Mouse (Mus musculus): ENCODE measurements around the gene Ptpn11.

Ptpn11 gene

DNA sequence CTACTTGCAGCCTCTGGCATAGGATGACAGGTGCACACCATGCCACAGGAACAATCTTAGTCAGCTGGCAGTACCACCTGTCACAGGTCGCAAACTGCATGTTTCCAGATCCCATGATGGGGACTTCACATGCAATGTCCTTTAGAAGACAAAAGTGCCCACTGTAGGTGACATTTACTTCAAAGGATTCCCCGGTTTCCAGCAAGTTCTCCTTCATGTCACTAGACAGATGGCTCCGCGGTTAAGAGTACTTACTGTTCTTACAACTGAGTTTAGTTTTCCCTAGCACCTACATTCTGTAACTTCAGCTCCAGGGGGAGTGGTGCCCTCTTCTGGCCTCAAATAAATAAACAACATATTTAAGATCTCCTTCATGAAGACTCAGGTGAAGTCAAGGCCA, 18.4 kb downstream of the Ptpn11 start:
- DNase-seq = no peak

DNA sequence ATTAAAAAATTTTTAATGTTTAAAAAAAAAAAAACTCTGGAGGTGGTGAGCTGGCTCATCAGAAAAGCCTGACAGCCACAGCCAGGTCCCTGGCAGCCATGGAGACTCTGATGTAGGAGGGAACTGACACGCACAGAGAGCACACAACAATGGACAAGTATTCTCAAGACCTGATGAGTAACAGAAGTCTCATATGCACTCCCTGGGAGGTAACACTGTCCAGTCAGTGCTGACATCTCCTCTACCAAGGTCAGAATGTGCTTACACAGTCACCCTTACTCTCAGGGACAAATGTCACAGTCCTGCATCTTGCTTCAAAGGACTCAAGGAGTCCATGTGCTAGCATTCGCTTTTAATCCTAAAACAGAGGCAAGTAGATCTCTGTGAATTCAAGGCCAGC, 21.6 kb downstream of the Ptpn11 start:
- no peak for DNase-seq

DNA sequence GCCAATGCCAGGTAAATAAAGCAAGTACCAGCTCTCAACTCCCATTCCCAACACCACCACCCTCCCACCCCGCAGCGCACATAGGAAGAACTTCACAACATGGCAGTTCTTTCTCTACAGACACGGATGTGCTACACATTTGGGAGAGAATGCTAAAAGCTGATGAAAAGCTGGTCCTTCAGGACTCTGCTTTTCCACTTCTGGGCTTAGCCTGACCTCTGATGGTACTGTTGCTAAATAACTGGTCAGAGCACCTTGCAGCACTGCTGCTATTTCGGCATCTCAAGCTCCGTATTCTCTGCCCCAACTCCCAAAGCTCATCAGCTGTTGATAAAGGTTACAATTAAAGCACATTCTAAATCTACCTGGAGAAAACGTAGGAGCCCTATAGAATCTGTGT, 24.3 kb downstream of the Ptpn11 start:
- no peak for DNase-seq

DNA sequence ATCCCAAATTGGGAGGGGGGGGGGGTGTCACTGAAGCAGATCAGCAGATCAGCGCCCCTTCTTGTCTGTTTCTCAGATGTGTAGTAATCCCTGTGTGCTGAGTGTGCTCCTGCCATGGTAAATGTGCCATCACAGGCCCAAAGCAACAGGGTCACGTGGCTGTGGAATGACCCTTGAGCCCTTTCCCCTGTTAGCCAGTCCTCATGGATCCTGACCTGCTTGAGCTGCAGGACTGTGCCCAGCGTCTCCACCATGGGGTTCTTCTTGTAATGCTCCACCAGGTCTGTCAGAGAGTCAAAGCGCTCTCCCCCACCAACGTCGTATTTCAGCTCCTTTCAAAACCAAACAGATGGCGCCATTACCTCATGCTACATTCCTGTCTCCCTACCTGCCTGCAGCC, 28.3 kb downstream of the Ptpn11 start:
- no peak for DNase-seq

DNA sequence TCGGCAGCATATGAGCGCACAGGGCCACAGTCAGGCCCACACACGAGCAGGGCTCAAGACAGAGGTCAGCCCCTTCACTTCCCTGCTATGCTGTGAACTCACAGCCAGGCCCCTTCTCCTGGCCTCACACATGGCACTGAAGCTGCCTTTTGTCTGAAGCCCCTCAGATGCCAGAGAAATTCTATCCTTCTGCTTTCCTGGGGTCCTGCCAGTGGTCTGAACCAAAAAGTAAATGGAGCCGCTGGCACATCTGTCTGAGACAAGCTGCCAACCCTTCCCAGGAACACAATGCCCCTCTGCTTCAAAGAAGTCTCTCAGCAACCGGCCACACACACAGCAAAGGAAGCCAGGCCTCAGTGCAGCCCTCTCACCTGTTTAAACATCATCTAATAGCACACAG, 28.9 kb downstream of the Ptpn11 start:
- no peak for DNase-seq

- DNase-seq = no peak
Observed at GRCm38 (mm10) chr5:121158966-121159365, 32.2 kb downstream of the Ptpn11 start.

- no peak for DNase-seq
Observed at GRCm38 (mm10) chr5:121157489-121157888, 33.7 kb downstream of the Ptpn11 start.

DNA sequence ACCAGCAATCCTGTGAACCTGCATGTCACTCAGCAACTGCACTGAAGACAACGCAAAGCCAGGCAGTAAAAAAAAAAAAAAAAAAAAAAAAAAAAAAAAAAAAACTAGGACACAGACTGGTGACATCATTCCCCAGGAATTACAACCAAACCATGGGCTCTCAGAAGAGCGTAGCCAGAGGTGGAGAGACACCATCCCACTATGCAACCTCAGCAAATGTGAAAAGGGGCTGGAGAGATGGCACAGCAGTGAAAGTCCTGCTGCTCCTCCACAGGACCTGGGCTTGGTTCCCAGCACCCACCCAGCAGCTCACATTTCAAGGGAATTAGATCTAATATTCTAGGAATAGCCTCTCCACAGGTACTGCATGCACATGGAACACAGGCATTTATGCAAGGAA, 34.2 kb downstream of the Ptpn11 start:
- no peak for DNase-seq

- no peak for DNase-seq
Observed at GRCm38 (mm10) chr5:121156121-121156520, 35.1 kb downstream of the Ptpn11 start.

GRCm38 (mm10) chr5:121150684-121151083, 40.5 kb downstream of the Ptpn11 start:
- DNase-seq = no peak

GRCm38 (mm10) chr5:121149246-121149645, 42.0 kb downstream of the Ptpn11 start:
- DNase-seq = peak in 1 of 2 experiments; percentile 8

GRCm38 (mm10) chr5:121146275-121146674, 44.9 kb downstream of the Ptpn11 start:
- DNase-seq = no peak

- no peak for DNase-seq
Observed at GRCm38 (mm10) chr5:121145609-121146008, 45.6 kb downstream of the Ptpn11 start.

GRCm38 (mm10) chr5:121144441-121145238, 46.6 kb downstream of the Ptpn11 start:
- no peak for DNase-seq

- no peak for DNase-seq
Observed at GRCm38 (mm10) chr5:121142431-121143119, 48.6 kb downstream of the Ptpn11 start.

DNA sequence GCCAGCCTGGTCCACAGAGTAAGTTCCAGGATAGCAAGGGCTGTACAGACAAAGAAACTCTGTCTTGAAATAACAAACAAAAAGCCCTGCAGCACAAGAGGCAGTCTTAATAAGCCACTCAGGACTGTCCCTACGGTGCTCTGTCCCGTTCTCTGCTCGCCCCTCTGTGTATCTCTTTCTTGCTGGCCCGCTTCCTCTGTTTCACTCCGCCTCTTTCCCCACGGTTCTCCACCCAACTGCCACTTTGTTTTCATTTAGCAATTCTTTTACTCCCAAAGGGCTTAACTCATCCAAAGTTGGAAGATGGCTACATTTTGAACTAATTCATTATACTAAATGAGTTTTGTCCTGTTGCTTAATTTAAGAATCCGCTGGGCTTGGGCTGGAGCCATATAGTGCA, 50.9 kb downstream of the Ptpn11 start:
- no peak for DNase-seq

- DNase-seq = no peak
Observed at GRCm38 (mm10) chr5:121137125-121137524, 54.1 kb downstream of the Ptpn11 start.

GRCm38 (mm10) chr5:121131801-121132200, 59.4 kb downstream of the Ptpn11 start:
- no peak for DNase-seq

DNA sequence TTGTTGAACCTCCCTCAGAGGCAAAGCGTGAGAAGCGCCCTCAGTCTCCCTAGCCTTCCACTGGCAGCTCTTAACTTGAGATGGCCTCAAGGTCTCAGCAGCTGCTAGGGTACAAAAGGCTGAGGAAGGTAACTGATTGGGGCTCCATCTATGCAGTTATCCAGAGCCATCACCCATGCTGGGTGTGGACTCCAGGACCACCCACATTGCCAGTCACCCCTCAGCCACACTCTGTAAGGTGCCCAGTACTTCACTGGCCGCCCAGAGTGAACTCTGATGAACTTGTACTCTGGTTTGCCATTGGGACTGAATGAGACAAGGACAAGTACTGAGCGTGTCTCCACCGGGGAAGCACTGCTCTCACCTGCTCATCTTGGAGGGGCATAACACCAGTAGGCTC, 61.9 kb downstream of the Ptpn11 start:
- no peak for DNase-seq

DNA sequence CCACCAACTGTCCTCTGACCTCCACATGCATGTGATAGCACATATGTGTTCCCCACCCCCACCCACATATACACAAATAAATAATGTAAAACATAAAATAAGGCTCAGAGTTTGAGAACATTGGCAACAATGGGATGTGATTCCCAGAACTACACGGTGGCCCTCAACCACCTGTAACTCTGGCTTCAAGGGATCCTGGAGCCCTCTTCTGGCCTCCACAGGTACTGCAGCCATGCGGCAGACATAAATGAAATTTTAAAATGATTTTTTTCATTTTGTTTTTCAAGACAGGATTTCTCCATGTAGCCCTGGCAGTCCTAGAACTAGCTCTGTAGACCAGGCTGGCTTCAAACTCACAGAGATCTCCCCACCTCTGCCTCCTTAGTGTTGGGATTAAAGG, 65.1 kb downstream of the Ptpn11 start:
- DNase-seq = no peak

DNA sequence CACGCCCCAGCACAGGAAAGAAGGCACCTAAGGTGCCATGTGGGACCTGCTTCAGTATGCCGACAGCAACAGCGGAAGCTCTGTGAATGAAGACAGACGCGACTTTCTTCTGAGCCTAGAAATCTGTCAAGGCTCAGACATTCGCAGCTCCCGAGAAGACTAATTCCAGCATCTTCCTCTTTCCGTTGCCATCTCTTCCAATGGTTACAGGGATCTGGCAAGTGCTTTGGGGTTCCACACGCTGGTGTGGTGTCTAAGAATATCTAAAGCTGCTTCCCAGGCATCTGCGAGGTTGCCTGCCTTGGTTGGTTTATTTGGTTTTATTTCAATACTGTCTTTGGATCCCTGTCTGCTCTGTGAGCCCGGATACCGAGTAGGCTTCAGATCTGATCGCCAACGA, 65.6 kb downstream of the Ptpn11 start:
- no peak for DNase-seq

DNA sequence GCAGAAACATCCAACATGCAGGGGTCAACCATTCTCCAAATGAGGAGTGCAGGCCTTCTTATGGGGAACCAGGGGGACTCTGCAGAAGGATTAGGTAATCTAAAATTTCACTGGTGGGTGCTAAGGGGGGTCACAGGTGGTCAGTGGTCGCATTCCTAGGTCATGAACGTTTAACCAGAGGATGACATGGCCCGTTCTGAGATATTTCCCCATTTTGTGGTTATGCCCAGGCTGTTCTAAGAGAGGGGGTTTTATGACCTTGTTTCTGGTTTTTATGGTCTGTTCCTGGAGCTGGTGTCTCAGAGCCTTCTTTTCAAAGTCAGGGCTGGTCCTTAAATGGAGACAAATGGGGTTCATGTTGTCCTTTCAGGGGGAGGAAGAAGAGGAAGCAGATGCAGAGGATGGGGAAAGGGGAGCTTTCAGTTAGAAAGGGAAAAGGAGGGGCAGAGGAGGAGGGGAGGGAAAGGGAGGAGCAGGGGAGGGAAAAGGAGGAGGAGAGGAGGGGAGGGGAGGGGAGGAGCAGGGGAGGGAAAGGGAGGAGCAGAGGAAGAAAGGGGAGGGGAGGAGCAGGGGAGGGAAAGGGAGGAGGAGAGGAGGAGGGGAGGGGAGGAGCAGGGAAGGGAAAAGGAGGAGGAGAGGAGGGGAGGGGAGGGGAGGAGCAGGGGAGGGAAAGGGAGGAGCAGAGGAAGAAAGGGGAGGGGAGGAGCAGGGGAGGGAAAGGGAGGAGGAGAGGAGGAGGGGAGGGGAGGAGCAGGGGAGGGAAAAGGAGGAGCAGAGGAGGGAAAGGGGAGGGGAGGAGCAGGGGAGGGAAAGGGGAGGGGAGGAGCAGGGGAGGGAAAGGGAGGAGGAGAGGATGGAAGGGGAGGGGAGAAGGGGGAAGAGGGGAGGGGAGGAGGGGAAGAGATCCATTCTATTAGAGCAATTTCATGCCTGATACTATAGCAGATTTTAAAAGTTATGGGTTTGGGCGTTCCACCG, 66.7 kb downstream of the Ptpn11 start:
- no peak for DNase-seq

DNA sequence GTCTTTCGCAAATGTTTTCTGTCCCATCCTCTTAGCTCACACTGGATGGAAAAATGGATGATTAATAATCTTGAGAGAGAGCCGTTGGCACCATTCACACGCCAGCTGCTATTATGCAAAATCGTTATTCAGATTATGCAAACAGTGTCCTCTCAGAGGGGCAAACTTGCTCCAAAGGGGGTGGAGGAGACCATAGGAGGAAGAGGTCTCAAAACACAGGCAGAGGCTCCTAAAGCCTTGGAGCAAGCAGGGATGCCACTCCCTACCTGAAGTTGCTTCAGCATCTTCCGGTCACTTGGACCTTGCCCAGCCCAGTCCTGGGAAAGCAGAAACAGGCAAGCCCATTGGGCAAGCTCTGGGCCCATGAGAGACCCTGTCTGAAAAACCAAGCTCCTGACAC, 67.8 kb downstream of the Ptpn11 start:
- no peak for DNase-seq
